Mouse (Mus musculus): ENCODE measurements at regions not wholly inside any gene's neighbourhood (a gene's known extent, or its start where the extent isn't known, plus 50 kb on each side); places are given as distances from the start of the nearest gene placed in this dataset.

DNA sequence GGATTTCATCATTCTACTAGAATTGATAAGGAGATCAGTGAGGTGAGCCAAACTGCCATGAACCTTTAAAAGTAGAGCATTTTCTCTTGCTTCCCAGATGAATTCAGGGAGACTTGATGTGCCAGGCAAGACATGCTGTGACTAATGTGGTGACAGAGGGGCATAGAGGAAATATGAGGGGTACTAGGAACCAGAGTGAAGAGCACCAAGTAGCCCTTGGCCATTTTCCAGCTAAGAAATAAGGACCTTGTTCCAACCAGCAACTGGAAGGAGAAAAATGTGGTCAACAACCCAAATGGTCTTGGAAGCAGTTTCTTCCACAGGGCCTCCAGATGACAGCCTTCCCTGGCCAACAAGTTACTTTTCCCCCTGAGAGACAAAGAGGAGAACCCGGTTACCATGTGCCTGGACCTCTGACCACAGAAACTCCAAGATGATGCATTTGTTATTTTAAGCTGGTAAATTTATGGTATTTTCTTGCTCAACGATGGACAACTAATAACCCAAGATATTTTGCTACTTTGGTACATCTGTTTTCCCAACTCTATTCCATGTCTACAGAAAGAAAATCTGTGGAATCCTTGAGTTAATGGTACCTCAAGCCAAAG lies 351.8 kb downstream of the Osr1 start:
- no peak for DNase-seq (ENCODE audit: low read depth, low spot score)

GRCm38 (mm10) chr12:9924561-9924960 lies 354.6 kb downstream of the Osr1 start:
- no peak for DNase-seq (ENCODE audit: low read depth, low spot score)

DNA sequence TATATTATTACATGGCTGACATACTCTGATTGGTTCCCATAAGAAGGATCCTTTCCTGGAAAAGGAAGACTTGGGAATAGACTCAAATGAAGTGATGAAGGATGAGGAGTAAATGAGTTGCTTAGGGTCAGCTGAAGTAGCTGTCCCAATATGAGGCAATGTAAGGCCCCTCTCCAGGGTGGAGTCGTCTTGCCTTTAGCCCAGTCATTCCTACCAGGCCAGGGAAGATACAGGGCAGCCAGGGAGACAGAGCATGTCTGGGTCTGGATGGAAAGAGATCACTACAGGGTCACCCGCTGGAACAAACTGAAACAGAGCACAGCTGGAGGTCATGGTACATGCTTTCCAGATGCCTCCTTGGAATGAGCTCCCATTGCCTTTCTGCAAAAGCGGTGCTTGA lies 364.2 kb downstream of the Osr1 start:
- no peak for DNase-seq (ENCODE audit: low read depth, low spot score)

DNA sequence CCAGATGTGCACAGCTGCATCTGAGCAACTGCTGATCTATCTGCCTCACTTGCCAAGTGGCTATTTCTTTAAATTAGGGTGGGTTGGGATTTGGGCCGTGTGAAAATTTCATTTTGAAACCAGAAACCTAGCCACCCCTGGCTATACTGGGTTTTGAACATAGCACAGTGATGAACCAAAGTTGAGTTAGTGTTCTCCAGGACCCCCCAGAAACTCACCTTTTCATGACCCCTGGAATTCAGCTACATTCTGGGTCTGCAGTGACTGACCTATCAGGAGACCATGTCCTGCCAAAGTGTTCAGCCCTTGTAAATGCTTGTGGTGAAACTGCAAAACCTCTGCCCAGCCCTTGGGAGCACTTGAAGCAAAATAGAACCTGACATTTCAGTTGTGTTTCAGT lies 371.4 kb downstream of the Osr1 start:
- DNase-seq (ENCODE audit: low read depth, low spot score), result no peak

- no peak for DNase-seq (ENCODE audit: low read depth, low spot score)
Observed at GRCm38 (mm10) chr12:9941823-9942222, 371.9 kb downstream of the Osr1 start.

DNA sequence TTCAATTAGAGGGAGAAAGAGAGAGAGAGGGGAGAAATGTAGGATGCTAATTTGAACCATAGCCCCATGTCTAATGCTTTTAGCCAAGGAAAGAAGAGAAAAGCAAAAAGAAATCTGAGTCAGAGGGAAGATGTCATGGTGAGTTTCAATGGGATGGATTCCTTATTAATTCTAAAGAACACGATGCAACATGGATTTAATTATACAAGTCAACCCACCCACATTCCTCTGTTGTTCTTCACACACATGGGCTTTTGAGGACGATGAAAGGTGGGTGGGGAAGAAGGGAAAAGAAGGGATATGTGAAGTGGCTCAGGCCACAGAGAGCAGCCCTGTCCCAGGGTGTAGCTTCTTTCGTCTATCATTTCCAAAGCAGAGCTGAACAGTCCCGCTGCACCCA lies 378.9 kb downstream of the Osr1 start:
- DNase-seq (ENCODE audit: low read depth, low spot score), result no peak

- DNase-seq (ENCODE audit: low read depth, low spot score), result no peak
Observed at GRCm38 (mm10) chr12:9952372-9952771, 382.5 kb downstream of the Osr1 start.

- no peak for DNase-seq (ENCODE audit: low read depth, low spot score)
Observed at GRCm38 (mm10) chr12:9954178-9954888, 384.4 kb downstream of the Osr1 start.

DNA sequence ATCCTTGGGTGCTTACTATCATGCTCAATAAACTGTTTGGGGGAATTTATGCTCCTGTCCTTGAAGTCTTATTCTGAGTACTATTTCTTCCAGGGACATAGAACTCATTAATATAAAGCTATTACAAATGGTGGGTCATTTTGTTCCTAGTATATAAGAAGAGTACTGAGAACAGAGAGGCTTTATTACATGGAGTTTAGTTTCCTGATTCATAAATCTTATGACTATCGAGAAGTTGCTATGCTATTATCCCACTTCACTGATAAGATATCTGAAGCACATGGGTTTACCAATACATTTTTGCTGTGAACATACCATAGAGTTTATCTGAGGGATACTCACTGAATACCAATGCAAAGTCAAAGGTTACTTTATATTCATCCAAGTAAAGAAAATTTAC lies 399.5 kb downstream of the Osr1 start:
- no peak for DNase-seq (ENCODE audit: low read depth, low spot score)

DNA sequence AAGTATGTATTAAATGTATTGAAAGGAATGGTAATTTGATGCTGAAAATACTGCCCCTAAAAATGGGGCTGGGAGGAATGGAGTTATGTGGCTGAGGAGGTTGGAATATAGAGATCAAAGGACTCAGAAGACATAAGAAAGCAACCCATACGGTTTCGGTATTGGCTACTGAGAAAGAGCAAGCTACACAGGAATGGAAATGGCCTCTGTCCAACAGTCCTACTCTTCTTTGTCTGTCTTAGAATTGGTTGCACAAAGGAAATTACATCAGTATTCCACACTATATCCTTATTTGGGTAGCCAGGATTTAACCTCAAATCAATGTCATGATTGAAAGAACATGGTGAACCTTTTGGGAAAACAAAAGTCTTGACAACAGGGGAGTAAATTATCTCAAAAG lies 399.0 kb upstream of the Nt5c1b start:
- DNase-seq (ENCODE audit: low read depth, low spot score), result no peak

DNA sequence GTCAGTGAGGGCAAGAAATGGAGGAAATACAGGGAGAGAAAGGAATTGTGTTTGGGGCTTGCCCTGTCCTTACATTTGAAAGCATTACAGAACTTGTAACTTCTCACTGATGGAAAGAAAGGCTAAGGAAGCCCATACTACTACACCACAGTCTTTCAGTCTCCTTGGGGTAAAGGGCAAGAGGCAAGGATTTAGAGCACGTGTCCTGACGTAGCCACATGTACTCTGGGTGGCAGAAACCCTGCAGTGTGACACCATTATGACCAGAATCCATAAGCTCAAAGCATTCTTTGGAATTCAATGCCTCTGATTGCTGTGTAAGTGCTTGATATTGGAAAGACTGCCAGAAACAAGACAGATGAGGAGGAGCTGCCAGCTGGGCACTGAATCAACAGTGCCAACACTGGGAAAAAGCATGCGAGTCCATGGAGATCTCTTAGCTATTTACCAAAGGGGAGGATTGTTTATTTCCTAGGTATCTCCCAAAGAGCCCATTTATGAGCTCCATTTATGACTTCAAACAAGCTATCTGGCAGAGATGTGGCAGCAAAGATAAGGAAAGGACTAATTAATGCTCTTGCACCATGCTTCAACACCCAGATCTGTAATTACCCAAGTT lies 391.2 kb upstream of the Nt5c1b start:
- DNase-seq (ENCODE audit: low read depth, low spot score), result no peak

- no peak for DNase-seq (ENCODE audit: low read depth, low spot score)
Observed at GRCm38 (mm10) chr12:9979113-9979507, 390.7 kb upstream of the Nt5c1b start.

DNA sequence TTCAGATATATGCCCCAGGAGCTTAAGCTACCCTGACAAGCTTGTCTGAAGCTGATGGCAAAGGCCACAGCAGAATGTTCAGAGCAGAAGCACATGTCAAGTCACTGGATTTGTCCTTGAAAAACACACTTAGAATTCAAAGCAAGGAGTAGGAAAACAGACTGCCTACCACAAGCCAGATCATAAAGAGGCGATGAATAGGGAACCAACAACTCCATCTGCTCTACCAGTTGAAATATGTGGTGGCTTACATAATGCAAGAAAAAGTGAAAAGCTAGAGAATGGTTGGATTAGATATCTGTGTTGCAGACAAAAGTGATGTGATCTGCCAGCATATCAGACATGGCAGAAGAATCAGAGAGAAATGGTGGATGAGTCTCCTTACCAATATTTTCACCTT lies 378.5 kb upstream of the Nt5c1b start:
- DNase-seq (ENCODE audit: low read depth, low spot score), result no peak

DNA sequence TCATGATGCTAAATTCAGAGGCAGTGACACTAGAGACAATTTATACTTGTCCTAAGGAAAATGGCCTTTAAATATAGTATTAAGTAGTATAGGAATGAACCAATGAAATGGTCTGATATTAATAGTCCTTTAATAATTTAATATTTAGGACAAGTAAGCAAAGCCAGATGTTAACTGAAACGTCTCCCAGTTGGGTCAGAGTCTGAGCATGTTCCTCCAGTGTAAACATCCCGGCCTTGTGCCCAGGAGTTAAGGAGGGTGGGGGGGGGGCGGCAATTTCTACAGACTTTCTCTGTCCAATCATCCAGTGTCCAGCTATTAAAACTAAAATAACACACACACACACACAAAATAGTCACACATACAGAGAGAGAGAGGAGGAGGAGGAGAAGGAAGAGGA lies 374.1 kb upstream of the Nt5c1b start:
- DNase-seq (ENCODE audit: low read depth, low spot score), result no peak

DNA sequence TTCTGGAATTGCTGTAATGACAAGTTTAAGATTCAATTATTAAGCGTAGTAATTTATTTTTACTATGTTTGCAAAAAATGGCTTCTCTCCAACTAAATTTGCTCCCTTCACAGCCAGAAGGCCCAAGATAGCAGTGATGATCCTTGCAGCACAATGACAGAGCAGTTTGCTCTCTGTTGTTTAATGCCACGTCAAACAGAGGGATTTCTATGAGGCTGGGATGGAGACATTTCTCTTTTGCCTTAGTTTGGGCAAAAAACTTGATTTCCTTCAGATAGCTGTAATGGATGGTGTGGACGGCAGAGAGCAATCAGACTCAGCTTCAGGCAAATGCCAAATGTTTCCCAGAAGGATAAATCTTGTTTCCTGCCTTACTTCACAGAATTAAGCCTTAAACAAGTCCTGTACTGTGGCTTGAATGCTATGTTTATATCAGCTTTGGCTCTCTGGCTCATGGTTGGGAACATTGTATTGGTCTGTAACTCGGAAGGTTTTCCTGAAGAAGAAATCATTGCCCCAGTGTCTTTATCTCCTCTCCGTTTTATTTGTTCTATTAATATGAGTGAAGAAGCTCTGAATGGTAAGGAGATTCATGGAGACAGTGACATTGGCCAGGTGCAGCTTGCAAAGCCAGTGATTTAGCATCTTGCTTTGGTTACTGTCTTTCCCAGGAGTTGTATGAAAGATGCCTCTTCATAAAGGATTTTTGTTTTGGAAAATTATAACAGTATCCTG lies 373.2 kb upstream of the Nt5c1b start:
- DNase-seq (ENCODE audit: low read depth, low spot score), result no peak

GRCm38 (mm10) chr12:9997190-9997561 lies 372.6 kb upstream of the Nt5c1b start:
- no peak for DNase-seq (ENCODE audit: low read depth, low spot score)

DNA sequence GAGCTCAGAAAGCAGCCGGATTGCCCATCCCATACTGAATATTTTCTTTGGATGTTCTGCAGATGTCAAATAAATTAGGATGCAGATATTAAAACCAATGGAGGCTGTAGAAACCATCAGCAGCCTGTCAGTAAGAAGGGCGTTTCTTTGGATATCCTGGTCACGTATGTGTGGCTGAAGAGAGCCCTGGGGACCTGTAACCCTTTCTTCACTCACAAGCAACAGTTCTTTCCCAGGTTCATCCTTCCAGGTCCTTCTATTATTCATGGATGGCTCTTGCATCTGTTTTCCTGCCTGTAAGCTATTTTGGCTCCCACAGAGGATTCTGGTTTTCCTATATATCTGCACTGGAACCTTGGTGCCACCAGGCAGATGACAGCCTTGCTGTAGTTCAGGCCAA lies 372.2 kb upstream of the Nt5c1b start:
- no peak for DNase-seq (ENCODE audit: low read depth, low spot score)

- DNase-seq (ENCODE audit: low read depth, low spot score), result no peak
Observed at GRCm38 (mm10) chr12:9999933-10000332, 369.8 kb upstream of the Nt5c1b start.

GRCm38 (mm10) chr12:10008473-10008872 lies 361.3 kb upstream of the Nt5c1b start:
- DNase-seq (ENCODE audit: low read depth, low spot score), result no peak

- DNase-seq (ENCODE audit: low read depth, low spot score), result no peak
Observed at GRCm38 (mm10) chr12:10016710-10017581, 352.8 kb upstream of the Nt5c1b start.

DNA sequence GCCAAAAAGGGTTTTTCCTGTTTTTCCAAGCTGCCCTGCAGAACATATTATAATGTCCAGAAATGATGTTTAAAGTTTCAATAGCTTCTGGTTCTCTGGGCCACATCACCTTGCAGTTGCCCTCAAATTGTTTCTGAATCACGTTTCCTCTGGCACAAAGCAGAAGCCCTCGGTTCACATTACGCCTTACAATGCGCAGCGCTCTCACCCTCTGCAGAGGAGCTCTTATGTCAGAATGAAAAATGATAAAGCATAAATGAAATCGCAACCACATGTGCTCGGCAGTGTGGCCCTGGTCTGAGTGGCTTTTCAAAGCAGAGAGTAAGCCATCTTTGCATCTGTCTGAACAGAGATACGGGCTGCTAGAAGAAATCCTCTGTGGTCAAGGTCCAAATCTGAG lies 334.3 kb upstream of the Nt5c1b start:
- DNase-seq (ENCODE audit: low read depth, low spot score), result no peak
